Mouse (Mus musculus) thymus, postnatal 14 days (tissue): Measurements from ENCODE around the gene Ebp.

Experiments used
- DNase-seq: peaks from one replicate; pipeline ENCODE4 v3.0.0; 2021

Gene Ebp

GRCm38 (mm10) chrX:8193419-8193723, at the start of gene Ebp:
Ebp (minus strand) TSS chrX:8193512.
- DNase-seq: peak; percentile 5

- DNase-seq: no peak
Observed at GRCm38 (mm10) chrX:8238804-8239395, 45.6 kb upstream of the Ebp start.

- no peak for DNase-seq
Observed at GRCm38 (mm10) chrX:8236704-8237103, 43.4 kb upstream of the Ebp start.

- no peak for DNase-seq
Observed at GRCm38 (mm10) chrX:8233602-8234001, 40.3 kb upstream of the Ebp start.

GRCm38 (mm10) chrX:8230272-8230671, 37.0 kb upstream of the Ebp start:
- DNase-seq: no peak

GRCm38 (mm10) chrX:8223473-8223872, 30.2 kb upstream of the Ebp start:
- DNase-seq: no peak

- no peak for DNase-seq
Observed at GRCm38 (mm10) chrX:8222678-8223421, 29.5 kb upstream of the Ebp start.

- DNase-seq: no peak
Observed at GRCm38 (mm10) chrX:8222296-8222677, 29.0 kb upstream of the Ebp start.

- DNase-seq: no peak
Observed at GRCm38 (mm10) chrX:8219651-8220050, 26.3 kb upstream of the Ebp start.

- DNase-seq: no peak
Observed at GRCm38 (mm10) chrX:8218114-8218513, 24.8 kb upstream of the Ebp start.

GRCm38 (mm10) chrX:8217383-8217782, 24.1 kb upstream of the Ebp start:
- DNase-seq: no peak

- DNase-seq: no peak
Observed at GRCm38 (mm10) chrX:8211490-8212207, 18.3 kb upstream of the Ebp start.

- no peak for DNase-seq
Observed at GRCm38 (mm10) chrX:8209720-8210119, 16.4 kb upstream of the Ebp start.

- DNase-seq: no peak
Observed at GRCm38 (mm10) chrX:8207224-8207623, 13.9 kb upstream of the Ebp start.

- DNase-seq: no peak
Observed at GRCm38 (mm10) chrX:8206694-8207197, 13.4 kb upstream of the Ebp start.

GRCm38 (mm10) chrX:8206015-8206693, 12.8 kb upstream of the Ebp start, which contains the start of gene Porcn:
Porcn (minus strand) TSS chrX:8206525.
- peak; percentile 59 for DNase-seq

GRCm38 (mm10) chrX:8205551-8205950, 12.2 kb upstream of the Ebp start:
- DNase-seq: no peak

- no peak for DNase-seq
Observed at GRCm38 (mm10) chrX:8205088-8205487, 11.8 kb upstream of the Ebp start.

- DNase-seq: no peak
Observed at GRCm38 (mm10) chrX:8204076-8204475, 10.8 kb upstream of the Ebp start.

- no peak for DNase-seq
Observed at GRCm38 (mm10) chrX:8203105-8203504, 9.8 kb upstream of the Ebp start.

- DNase-seq: peak; percentile 81
Observed at GRCm38 (mm10) chrX:8192640-8193418, 483 bp downstream of the Ebp start.

GRCm38 (mm10) chrX:8192126-8192639, 1.1 kb downstream of the Ebp start:
- no peak for DNase-seq
